Comparison of ENCODE assay signal across 25 mouse cellular contexts in genomic region chr6:116693639-116694038, GRCm38 (mm10). TPM values are rescaled to one million over a fixed set of nuclear protein-coding genes. Genes with fewer than 3 reads are reported as not detected.
A peak's percentile ranks its signal among the peaks of the same experiment; 100 is the strongest.
DNase-seq lines count a peak whose midpoint lies in the region; ATAC-seq lines count a peak whose summit lies in the region.
"Had no signal": no experiment of that assay in that cellular context is flagged by ENCODE, and none has a peak within 500 bp of the region (broad histone marks: within the 10 kb centered on the region; RNA-seq: fewer than 3 reads in every experiment).

No protein-coding gene starts in this region.

- H3K4me2 ChIP-seq in liver, embryonic 11.5 days, result no peak overlapping the region
- H3K4me2 ChIP-seq: embryonic facial prominence, embryonic 12.5 days; embryonic facial prominence, embryonic 15.5 days; heart, embryonic 13.5 days; hindbrain, embryonic 12.5 days; hindbrain, embryonic 15.5 days had no signal

- no peaks in the 10 kb centered on the region for H3K4me1 ChIP-seq in liver, embryonic 11.5 days (replicated peaks; ENCODE audit: control insufficient read depth, insufficient read depth, low read length)
- H3K4me1 ChIP-seq: embryonic facial prominence, embryonic 12.5 days; embryonic facial prominence, embryonic 15.5 days; heart, embryonic 10.5 days; heart, embryonic 13.5 days; hindbrain, embryonic 12.5 days; hindbrain, embryonic 15.5 days had no signal

- 84% methylated on average over 4 of the region's 4 CpGs for WGBS in liver, embryonic 11.5 days

- H3K36me3 ChIP-seq in liver, embryonic 11.5 days (ENCODE audit: control insufficient read depth, insufficient read depth, low read length), result no peaks in the 10 kb centered on the region
- H3K36me3 ChIP-seq: embryonic facial prominence, embryonic 12.5 days; embryonic facial prominence, embryonic 15.5 days; heart, embryonic 10.5 days; heart, embryonic 13.5 days; hindbrain, embryonic 12.5 days; hindbrain, embryonic 15.5 days had no signal

- no peak overlapping the region for H3K9ac ChIP-seq in liver, embryonic 11.5 days (ENCODE audit: low read depth, low read length)
- H3K9ac ChIP-seq: embryonic facial prominence, embryonic 12.5 days; embryonic facial prominence, embryonic 15.5 days; forebrain, postnatal 0 days; heart, embryonic 13.5 days; hindbrain, embryonic 12.5 days; hindbrain, embryonic 15.5 days had no signal

- H3K27me3 ChIP-seq in liver, embryonic 11.5 days (replicated peaks; ENCODE audit: control insufficient read depth, insufficient read depth, low read length), result no peaks in the 10 kb centered on the region
- H3K27me3 ChIP-seq: embryonic facial prominence, embryonic 12.5 days; embryonic facial prominence, embryonic 15.5 days; heart, embryonic 13.5 days; hindbrain, embryonic 12.5 days; hindbrain, embryonic 15.5 days had no signal

- peak; percentile 66 for DNase-seq in A20 (ENCODE audit: low read depth, low spot score)
- peak; percentile 52 to 62 for DNase-seq in B cell, adult 2 months
- DNase-seq in frontal cortex, postnatal 14 days (ENCODE audit: low spot score in 2 of 2), result no peak
- no peak for DNase-seq in liver, embryonic 11.5 days (ENCODE audit: low spot score)
- no peak for DNase-seq in adrenal gland, adult 8-10 months
- DNase-seq: adrenal gland, postnatal 10 days; cerebellum, adult 11 months; cerebellum, adult 2 months; cerebellum, adult 9-11 months; cerebellum, postnatal 25 days; forebrain, postnatal 0 days; gastrocnemius, postnatal 25 days; heart, adult 2 months; heart, postnatal 14 days had no signal

- no peak overlapping the region for H3K4me3 ChIP-seq in liver, embryonic 11.5 days (ENCODE audit: low read depth, low read length)
- H3K4me3 ChIP-seq: embryonic facial prominence, embryonic 12.5 days; embryonic facial prominence, embryonic 15.5 days; heart, adult 2 months; heart, embryonic 10.5 days; heart, embryonic 13.5 days; hindbrain, embryonic 12.5 days; hindbrain, embryonic 15.5 days had no signal

- no peaks in the 10 kb centered on the region for H3K9me3 ChIP-seq in liver, embryonic 11.5 days (ENCODE audit: control insufficient read depth, low read length)
- H3K9me3 ChIP-seq: embryonic facial prominence, embryonic 12.5 days; embryonic facial prominence, embryonic 15.5 days; heart, embryonic 10.5 days; heart, embryonic 13.5 days; hindbrain, embryonic 12.5 days; hindbrain, embryonic 15.5 days had no signal

- H3K27ac ChIP-seq in liver, embryonic 11.5 days (ENCODE audit: low read depth, low read length), result no peak overlapping the region
- H3K27ac ChIP-seq: embryonic facial prominence, embryonic 12.5 days; embryonic facial prominence, embryonic 15.5 days; heart, adult 2 months; heart, embryonic 10.5 days; heart, embryonic 13.5 days; hindbrain, embryonic 12.5 days; hindbrain, embryonic 15.5 days had no signal

- 0 out of 2 replicates have a peak, but pooled peaks have one; percentile 42 for ATAC-seq in monocyte, adult 5-6 weeks (replicated peaks; ENCODE audit: insufficient number of reproducible peaks, low FRiP score, low TSS enrichment, poor library complexity, severe bottlenecking)
- no peak for ATAC-seq in liver, embryonic 11.5 days (replicated peaks; ENCODE audit: low FRiP score)
- ATAC-seq: activated CD4-positive, CD25-positive, alpha-beta regulatory T cell, adult 4 months; forebrain, embryonic 14.5 days; forebrain, postnatal 0 days had no signal

RNA-seq across cellular contexts. Expression of gene Rassf4, which starts 19.9 kb away (rescaled TPM):
- total RNA-seq in monocyte, adult 5-6 weeks (2017), result 124 to 138 TPM (median 133 TPM) in 3 replicates
- polyA plus RNA-seq in liver, embryonic 11.5 days (2014; fragmentation: Nextera tagmentation; extraction: Ambion mirVana), result 4.8 and 4.9 TPM in 2 replicates
- 1 to 10 TPM; 4.6 to 6.2 (median 5.8) TPM for total RNA-seq in adrenal gland, adult 8-10 months (2022)

RNA-seq across cellular contexts. Expression of gene Tmem72, which starts 23.1 kb away (rescaled TPM):
- total RNA-seq in monocyte, adult 5-6 weeks (2017), result 0.29 to 0.68 TPM (median 0.32 TPM) in 3 replicates
- 0.01 and 0.03 TPM in 2 replicates for polyA plus RNA-seq in liver, embryonic 11.5 days (2014; fragmentation: Nextera tagmentation; extraction: Ambion mirVana)
- under 1 TPM; 0.03 to 0.12 (median 0.08) TPM for total RNA-seq in adrenal gland, adult 8-10 months (2022)
- total RNA-seq: hematopoietic stem cell, adult 5-6 weeks had no signal

RNA-seq across cellular contexts. Expression of gene Depp1, which starts 43.2 kb away (rescaled TPM):
- total RNA-seq in monocyte, adult 5-6 weeks (2017), result 0.38 TPM in 1 of 3 replicates, not detected in the others
- 5.3 and 6.1 TPM in 2 replicates for polyA plus RNA-seq in liver, embryonic 11.5 days (2014; fragmentation: Nextera tagmentation; extraction: Ambion mirVana)
- total RNA-seq in adrenal gland, adult 8-10 months (2022), result 1 to 10 TPM; 2.2 to 5.3 (median 4.0) TPM
- total RNA-seq: MEL had no signal

Comparison
In these comparisons a context has a peak if more than half of its experiments do, and no peak if none do; other contexts are left out.
1. DNase-seq: peak in A20 (single experiment) and B cell, adult 2 months (2 of 2); none in frontal cortex, postnatal 14 days (0 of 2), liver, embryonic 11.5 days (single experiment) and adrenal gland, adult 8-10 months (single experiment).
2. RNA of gene Rassf4, which starts 19.9 kb away (total RNA-seq): 124 to 138 TPM in monocyte, adult 5-6 weeks; 4.6 to 6.2 TPM in adrenal gland, adult 8-10 months; every median in the first group is over 10 times any median in the second.